Mouse (Mus musculus) retina, embryonic 14.5 days (tissue): Measurements from ENCODE around the gene Ttc7.

Source experiments
- DNase-seq: peaks from one replicate; pipeline ENCODE4 v3.0.0-alpha.2; 2015; ENCODE audit warnings: low spot score

Ttc7 gene

DNA sequence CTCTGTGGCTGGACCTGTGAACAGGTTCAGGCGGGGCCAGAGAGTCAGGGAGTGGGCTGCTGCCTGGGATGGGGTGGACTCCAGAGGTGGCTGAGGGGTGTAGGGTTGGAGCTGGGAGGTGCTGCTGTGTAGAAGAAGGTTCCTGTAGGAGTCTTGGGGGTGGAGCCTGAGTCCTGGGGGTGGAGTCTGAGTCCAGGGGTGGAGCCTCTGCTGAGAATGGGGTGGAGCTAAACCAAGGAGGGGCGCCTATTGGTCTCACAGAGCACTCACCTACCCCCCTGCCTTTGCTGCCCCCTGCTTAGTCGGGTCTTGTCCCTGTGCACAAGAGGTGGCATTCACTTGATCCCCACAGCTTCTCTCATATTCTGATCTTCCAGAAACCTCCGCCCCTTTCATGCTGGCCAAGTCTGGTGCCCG, 31.9 kb downstream of the Ttc7 start:
- DNase-seq: peak; percentile 51

DNA sequence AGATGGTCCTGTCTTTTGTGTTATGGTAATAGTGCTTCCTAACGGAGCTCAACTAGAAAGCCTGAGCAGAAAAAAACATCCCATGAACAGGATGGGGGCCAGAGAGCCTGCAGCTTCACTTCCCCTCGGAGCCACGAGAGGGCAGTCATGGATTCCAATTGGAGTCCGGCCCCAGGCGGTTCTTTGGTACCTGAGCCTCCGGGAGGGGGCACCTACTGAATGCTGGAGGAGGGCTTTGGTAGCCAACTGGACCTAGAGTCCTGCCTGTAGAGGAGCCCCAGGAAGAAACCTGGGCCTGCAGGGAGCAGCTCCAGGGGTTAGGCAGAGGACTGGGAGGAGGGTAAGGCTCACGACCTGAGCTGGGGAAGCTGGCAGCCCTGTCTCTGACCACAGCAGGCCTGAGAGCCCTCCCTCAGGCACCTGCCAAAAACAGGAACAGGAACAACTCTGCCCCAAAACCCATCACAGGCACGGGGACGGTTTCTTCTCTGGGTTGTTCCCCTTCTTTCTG, 32.4 kb downstream of the Ttc7 start:
- DNase-seq: peak; percentile 92

DNA sequence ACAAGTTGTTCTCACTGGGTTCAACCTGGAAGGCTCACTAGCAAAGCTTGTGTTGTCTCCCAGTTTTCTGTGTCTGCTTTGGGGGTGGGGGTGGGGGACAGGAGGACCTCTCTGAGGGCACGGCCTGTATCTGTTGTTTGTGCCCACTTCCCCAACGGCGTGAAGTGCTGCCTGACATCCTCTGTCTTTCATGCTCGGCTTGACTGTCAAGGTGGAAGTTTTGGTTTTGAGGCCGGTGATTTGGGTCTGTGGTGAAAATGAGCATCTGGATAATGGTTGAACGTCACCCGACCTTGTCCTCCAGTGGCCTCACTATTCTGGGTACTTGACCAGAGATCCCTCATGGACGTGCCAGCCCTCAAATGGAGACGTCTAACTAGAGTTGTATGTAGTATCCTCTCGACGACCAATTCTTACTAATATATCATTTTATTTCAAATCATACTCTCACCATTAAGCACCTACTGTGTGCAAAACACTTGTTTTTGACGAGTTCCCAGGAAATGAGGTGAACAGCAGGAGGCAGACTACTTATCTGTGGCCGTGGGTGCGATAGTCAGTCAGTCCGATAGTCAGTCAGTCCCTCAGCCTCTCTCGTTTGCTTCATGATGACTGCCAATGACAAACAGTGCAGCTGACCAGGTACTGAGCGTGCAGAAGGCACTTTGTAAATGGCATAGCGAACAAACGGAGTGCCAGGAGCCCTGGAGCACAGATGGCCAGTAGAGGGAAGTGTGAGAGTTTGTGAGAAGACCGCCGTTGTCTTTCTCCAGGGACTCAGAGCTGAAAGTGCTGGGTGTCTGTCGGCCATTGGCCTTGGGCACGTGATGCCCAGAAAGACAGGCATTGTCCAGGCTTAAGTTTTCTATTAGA, 33.4 kb downstream of the Ttc7 start:
- no peak for DNase-seq

DNA sequence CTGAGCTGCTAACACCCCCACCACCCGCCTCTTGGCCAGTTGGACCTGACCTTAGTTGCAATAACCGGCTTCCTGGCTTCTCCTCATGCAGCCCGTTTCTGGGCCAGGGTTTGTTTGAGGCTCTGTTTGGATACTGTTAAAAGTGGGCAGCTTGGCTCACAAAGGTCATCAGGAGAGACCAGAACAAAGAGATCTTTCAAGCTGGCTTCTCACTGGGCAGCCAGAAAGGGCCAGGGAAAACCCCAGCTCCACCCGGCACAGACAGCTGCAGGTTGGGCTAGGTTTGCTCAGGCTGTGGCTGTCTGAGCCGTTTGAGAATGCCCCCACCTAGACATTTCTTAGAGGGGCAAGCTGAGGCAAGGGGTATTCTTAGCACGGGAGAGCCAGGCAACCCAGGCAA, 34.6 kb downstream of the Ttc7 start:
- no peak for DNase-seq

DNA sequence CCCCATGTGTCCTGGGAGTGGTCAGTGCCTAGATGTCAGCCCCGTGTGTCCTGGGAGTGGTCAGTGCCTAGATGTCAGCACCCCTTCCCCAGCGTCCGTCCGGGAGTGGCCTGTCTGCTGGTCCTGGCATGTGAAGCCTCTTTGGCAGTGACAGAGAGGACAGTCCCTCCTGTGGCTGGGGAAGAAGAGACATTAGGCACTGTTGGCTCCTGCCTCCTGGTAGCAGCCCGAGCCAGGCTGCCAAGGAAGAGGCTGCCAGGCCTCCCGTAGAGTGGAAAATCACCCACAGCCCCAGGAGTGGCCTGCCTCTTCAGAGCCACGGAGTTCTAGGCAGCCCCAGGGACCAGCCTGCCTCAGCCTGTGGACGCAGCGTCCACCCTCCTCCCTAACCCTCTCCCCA, 35.3 kb downstream of the Ttc7 start:
- no peak for DNase-seq

DNA sequence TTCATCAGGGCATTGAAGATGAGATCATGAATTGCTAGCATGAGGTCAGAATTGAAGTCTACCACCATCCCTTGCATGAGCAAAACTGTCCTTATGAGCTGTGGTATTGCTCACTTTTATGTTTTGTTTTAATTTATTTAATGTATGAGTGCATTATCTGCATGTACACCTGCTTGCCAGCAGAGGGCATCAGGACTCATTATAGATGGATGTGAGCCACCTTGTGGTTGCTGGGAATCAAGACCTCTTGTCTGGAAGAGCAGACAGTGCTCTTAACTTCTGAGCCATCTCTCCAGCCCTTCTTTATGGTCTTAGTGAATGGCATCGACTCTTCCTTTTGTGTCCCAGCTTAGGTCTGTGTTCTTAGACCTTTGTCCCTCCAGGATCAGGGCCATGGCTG, 39.0 kb downstream of the Ttc7 start:
- DNase-seq: no peak

DNA sequence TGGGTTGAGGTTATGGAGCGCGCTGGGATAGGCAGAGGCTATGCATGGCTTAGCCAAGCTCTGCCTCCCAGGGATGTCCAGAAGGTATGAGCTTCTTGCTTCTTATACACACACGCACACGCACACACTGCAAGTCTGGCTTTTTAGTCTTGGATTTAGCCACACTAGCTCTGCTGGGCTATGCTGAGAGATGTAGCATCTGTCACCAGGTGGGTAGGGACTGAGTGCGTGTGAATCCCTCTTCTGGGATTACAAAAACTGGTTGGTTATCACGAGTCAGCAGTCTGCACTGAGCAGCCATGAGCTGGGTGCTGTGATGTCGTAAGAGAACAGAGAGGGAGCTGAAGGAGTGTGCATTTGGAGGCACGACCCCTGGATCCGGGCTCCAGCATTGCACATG, 40.5 kb downstream of the Ttc7 start:
- DNase-seq: no peak

DNA sequence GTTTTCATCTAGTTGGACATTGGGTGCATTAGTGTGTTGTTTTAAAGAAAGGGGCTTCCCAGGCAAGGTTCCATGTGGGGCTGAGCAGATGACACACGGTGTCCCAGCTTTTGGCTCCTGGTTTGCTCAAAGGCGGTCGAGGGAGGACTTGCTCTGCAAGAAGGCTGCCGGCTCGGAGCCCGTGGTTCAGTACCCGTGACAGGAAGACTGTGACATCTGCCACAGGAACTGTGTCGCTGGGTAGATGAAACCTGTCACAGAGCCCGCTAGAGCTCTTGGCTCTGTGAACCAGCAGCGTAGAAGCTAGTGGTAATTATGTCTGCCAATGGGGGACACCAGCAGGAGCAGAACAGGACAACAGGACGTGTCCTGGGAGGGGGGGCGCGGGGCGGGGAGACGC, 42.8 kb downstream of the Ttc7 start:
- no peak for DNase-seq

DNA sequence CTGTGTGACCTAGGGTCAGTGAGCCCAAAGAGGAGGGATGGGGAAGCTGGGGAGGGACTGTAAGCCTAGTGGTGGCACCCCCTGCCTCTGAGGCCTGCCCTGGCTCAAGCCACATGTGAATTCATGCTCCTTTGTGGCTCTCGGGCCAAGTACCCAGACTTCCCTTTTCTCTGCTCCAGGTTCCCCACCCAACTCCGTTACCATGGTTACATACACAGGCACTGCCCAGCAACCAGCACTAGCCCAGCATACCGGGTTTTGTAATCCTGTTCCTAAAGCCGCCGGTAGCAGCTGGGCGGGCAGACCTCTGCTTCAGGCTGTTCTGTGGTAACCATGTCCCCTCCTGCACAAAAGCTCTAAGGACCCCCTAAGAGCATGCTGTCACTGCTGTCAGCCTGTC, 44.3 kb downstream of the Ttc7 start:
- peak; percentile 71 for DNase-seq

DNA sequence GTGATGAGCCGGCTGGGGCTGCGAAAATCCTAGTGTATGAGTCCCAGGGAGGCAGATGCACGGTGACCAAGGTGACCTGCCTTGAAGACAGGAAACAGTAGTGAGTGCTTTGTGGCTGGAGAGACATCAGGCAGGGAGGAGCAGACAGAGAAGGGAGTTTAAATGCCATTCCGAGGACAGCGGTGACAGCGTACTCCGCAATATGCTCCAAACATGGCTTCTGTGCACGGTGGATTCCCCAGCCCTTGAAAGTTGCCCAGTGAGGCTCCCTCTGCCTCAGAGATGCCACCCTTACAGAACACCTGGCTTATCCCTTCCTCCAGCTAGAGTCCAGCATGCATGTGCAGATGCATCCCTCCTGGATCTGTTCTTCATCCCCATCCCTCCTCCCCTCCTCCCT, 45.0 kb downstream of the Ttc7 start:
- no peak for DNase-seq

DNA sequence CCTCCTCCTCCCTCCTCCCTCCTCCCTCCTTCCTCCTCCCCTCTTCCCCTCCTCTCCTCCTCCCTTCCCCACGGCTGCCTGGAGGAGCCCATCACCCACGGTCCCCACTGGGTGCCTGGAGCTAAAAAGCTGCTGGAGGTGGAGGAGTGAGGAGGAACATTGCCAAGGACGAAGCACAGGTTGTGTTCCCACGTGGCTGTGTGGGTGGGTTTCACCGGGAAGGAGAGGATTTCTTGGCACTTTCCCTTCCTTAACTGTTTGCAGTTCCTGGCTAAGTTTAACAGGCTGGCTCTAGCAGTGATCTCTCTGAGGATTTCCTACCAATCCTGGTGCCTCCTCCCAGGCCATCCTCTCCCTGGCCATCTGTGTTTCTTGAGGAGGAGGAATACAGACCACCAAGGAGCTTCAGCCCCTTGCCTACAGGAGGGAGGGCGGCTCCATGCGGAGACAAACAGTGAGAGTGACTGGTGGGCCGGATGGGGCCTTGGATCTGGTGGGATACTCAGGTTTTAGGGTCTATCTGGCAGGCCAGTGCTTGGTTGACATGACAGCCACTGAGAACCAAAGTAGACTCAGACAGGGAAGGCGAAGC, 45.6 kb downstream of the Ttc7 start:
- no peak for DNase-seq

DNA sequence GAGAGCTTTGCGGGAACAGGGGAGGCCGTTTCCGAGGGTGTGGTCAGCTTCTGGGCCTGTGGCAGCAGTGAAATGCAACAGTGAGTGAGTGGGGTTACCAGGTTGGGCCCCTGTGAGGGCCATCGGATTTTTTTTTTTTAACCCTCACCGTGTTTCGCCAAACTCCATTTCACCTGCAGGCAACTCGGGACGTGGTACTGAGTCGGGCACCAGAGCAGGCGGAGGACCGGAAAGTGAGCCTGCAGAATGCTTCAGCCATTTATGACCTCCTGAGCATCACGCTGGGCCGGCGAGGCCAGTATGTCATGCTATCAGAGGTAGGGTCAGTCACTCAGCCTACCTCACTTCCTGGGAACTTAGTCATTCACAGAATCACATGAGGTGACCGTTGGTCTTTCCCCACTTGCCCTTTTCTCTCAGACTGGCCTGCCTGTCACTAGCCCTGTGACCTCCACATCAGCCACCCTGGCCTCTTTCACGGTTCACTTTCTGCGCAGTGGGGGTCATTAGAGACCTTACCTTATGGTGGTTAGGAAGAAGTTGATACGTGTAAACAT, 46.5 kb downstream of the Ttc7 start:
- DNase-seq: no peak

DNA sequence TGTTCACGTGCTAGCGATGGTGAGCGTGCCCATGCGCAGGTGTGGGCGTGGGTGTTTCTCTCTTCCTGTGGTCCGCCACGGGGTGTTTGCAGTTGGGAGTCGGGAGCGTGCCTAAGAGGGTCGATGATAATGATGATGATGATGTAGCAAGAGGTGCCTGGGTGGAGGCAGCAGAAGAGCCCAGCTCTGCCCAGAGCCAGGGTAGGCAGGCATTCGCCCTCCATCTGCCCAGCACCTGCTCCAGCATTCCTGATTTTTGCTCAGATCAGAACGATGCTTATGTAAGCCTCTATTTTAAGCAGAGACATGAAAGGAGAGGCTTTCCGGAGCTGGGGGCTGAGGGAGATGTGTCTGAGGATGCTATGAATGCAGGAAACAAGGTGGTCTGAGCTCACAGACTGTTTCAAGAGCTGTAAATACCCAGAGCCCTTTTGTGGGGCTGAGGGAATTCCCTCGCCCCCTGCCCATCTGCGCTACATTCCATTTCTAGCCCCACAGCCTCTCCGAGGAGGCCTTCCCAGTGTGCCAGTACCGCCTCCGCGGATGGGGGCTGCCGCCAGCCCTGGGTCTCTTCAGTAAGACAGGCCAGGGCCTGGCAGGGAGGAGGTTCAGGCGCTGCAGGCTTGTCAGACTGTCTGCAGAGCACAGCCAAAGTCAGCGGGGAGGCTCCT, 47.7 kb downstream of the Ttc7 start:
- no peak for DNase-seq

DNA sequence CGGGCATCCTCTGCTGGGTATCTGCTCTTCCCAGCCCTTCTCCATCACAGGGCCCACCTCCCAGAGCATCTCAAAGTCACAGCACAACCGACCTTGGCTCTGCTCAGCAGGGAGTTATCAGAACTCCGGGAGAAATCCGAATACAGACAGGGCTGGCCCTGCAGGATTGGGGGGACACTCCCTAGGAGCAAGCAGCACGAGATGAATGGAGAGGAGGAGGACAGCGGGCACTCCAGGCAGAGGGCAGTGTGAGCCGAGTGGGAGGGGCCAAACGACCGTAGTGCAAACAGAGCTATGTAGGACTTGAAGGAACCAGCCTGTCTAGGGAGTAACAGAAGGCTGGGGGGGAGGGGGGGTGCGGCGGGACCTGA, 48.2 kb downstream of the Ttc7 start:
- peak; percentile 66 for DNase-seq

DNA sequence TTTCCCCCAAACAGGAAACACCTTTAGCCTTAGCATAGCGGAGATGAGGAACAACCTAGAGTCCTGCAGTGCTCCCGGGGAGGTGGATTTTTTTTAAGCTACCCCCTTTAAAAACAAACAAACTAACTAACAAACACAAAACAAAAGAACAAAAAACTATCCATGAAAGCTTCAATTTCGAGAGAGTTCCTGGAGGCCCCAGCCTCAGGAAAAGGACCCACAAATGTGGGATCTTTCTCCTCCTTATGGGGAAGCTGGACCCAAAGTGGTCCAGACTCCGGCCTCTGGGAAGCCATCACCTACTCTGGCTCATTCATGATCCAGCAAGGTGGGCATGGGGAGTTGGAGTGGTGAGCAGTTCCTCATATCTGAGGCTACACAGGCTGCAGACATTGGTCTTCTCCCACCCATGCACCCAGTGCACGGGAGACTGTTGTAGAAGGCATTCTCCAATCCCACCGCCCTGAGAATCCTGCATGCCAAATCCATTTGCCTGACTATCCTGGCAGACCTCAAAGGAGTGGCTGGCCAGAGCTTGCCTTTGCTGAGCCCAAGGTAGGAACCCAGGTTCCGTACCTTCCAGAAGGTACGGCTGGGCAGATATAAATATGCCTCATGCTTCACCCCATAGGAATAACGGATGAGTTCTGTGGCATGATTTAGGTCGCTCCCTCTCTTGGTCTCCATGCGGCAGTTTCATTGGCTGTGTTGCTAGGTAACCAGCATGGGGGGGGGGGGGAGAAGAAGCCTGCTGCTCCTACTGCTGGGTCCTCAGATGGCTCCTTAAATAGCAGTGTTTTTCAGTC, 48.9 kb downstream of the Ttc7 start:
- DNase-seq: peak; percentile 66

DNA sequence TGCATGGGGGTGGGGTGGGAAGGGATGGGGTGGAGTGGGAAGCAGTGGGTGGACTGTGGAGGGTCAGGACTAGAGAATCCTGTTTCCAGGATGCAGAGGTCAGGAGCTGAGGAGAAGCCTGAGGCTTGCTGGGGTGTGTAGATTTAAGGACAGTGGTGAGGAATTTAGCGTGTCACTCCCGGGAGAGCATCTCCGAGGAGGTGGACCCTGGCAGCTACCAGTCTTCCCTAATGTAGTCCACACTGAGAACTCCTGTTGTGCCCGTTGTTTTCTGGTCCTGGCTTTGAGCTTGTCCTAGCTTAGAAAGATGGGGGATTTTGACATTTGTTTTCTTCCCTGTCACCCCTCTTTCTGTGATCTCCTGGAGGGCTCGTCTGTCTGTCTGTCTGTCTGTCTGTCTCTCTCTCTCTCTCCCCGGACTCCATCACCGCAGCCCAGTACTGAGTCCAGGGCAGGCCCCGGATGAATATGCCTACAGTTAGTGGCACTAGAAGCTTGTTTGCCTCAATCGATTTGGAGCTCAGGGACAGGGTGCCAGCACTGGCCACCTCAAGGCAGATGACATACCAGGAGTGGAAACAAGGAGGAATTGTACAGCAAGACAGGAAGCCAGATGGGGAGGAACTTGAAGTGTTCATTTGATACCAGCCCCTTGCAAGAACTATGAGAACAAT, 49.6 kb downstream of the Ttc7 start:
- no peak for DNase-seq

DNA sequence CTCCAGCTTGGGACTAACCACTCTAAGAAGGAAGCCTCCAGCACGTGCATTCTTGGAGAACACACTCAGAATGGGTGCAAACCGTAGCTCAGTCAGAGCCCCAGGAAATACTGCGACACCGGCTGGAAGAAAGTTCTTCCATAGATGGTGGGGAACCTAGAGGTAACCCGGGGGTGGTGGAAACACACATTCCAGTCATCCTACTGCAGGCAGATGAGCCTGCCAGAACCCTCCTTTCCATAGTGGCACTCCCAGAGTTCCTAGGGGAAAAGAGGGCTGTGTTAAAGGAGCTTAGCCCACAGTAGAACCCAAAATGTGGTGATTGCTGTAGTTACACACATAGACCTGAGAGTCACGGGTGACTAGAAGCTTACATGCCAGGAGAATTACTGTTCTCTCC, 50.2 kb downstream of the Ttc7 start:
- DNase-seq: no peak

DNA sequence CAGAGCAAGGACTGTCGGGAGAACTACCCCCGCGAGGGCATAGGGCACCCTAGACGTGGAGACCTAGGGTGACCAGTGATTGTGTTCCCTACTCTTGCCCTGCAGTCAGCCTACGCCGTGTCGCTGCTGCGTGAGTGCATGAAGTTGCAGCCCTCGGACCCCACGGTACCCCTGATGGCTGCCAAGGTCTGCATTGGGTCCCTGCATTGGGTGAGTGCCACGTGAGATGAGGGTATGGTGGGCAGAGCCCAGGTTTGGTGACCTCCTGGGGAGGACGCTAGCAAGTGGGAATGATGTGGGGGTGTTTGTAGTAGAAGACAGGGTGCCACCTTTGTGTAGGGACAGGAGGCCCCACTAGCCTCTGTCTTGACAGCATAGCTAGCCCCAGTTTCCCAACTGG, 51.5 kb downstream of the Ttc7 start:
- DNase-seq: no peak

DNA sequence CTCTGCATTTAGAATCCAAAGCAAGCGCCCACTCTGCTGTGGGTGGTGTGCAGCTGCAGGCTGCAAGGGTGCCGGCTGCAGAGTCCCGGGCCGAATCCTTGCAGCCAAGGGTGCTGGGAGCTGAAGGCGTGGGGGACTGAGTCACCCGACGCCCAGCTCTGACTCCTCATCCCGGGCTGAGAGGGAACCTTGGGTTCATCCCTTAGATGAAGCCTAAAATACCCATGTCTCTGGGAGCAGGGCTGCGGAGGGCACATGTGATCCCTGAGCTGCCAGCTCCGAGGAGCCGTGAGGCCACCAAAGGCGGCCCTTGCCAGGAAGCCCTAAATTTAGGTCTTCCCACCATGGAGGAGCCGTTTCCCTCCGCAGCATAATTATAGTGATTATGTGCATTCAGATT, 52.5 kb downstream of the Ttc7 start:
- no peak for DNase-seq

DNA sequence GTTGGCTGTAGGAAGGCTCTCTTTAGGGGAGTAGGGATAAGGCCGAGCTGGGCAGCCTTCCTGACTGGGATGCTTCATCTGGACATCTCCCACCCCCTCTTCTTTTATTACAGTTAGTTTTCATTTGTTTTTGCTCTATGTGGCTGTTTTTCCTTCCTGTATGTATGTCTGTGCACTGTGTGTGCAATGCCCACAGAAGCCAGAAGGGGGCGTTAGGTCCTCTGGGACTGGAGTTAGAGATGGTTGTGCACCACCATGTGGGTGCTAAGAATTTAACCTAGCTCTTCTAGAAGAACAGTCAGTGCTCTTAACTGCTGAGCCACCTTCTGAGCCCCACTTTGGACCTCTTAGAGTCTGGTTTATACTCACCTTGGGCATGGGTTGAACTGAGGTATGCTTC, 53.0 kb downstream of the Ttc7 start:
- no peak for DNase-seq

DNA sequence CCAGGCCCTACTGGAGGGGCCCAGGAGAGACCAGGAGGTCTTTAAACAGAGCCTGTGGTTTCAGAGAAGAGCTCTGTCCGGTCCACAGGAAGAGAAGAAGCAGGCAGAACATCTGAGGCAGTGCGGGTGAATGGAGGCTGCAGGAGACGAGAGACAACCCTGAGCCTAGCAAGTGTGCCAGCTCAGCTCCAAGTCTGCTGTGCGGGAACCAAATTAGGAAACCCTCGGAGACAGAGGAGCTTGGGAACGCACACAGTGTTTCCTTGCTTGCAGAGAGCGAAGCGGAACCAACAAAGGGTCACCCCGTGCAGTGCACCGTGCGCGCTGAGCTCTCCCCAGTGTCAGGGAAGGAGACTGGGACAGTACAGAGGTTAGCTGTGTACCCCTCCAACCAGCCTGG, 54.2 kb downstream of the Ttc7 start:
- DNase-seq: no peak
